Mouse (Mus musculus) stomach, postnatal 0 days (tissue): Measurements from ENCODE around the gene Stx6.

ENCODE experiments used
- CTCF ChIP-seq: IDR thresholded peaks from 2 replicates; pipeline ENCODE4 v1.5.1; 2016; ENCODE audit warnings: antibody characterized with exemption, low read depth, mild to moderate bottlenecking, moderate library complexity
- EP300 ChIP-seq: optimal IDR thresholded peaks from 2 replicates; pipeline ENCODE3; 2016; ENCODE audit warnings: antibody characterized with exemption

- TF ChIP-seq CTCF = no peak
- TF ChIP-seq EP300 = no peak
Measured at GRCm38 (mm10) chr1:155229464-155230411, 71.2 kb downstream of the Stx6 start.
